Mouse (Mus musculus) heart, embryonic 10.5 days (tissue): ENCODE data around the gene Pou2f2. TPM values are rescaled to one million over a fixed set of nuclear protein-coding genes. Genes with fewer than 3 reads are reported as not detected.
A peak's percentile ranks its signal among the peaks of the same experiment; 100 is the strongest.

Experiments
- DNase-seq: peaks from one replicate; pipeline ENCODE4 v3.0.0-alpha.2; 2017; ENCODE audit warnings: low spot score
- H3K27ac ChIP-seq: fragments of 300-500 bp; sonication (generic); 2 replicates; pipeline ENCODE4 v1.5.1; 2016; ENCODE audit warnings: mild to moderate bottlenecking
- H3K27me3 ChIP-seq: fragments of 300-500 bp; sonication (generic); 2 replicates; pipeline ENCODE4 v1.6.1; 2016; ENCODE audit warnings: mild to moderate bottlenecking; ENCODE audit not compliant: poor library complexity, insufficient read depth, severe bottlenecking
- H3K36me3 ChIP-seq: fragments of 300-500 bp; sonication (generic); 2 replicates; pipeline ENCODE4 v1.6.1; 2016; ENCODE audit warnings: mild to moderate bottlenecking, moderate library complexity
- H3K4me1 ChIP-seq: fragments of 300-500 bp; sonication (generic); 2 replicates; pipeline ENCODE4 v1.6.1; 2016; ENCODE audit warnings: mild to moderate bottlenecking
- H3K4me3 ChIP-seq: fragments of 300-500 bp; sonication (generic); 2 replicates; pipeline ENCODE4 v1.5.1; 2016; ENCODE audit warnings: mild to moderate bottlenecking, moderate library complexity
- H3K9me3 ChIP-seq: fragments of 300-500 bp; sonication (generic); 2 replicates; pipeline ENCODE4 v1.6.1; 2016; ENCODE audit warnings: mild to moderate bottlenecking, moderate library complexity
- WGBS: fragments of 180-500 bp; shearing (Covaris S2); methylation state at CpG from one replicate; pipeline ENCODE4 v1.1.7; 2016; 5-methylcytosine and 5-hydroxymethylcytosine counted together
- polyA plus RNA-seq: library from polyadenylated mRNA; unstranded; fragments of >200 nt; fragmentation: Nextera tagmentation; extraction: Ambion mirVana; gene quantifications from 2 replicates; pipeline ENCODE4 v1.2.1, GENCODE M21; 2016

Gene Pou2f2
- polyA plus RNA-seq, 1 experiment from 2014 or later, result 0.73 TPM

- peaks cover 15% of the 10 kb centered on the region for H3K4me1 ChIP-seq
- H3K27ac ChIP-seq, result no peak overlapping the region
- no peaks in the 10 kb centered on the region for H3K9me3 ChIP-seq
- 81% methylated on average over 6 of the region's 6 CpGs for WGBS
- peaks cover 74% of the 10 kb centered on the region for H3K27me3 ChIP-seq
- H3K36me3 ChIP-seq, result no peaks in the 10 kb centered on the region
- no peak overlapping the region for H3K4me3 ChIP-seq
- DNase-seq, result no peak
These were observed 4.6 kb upstream of the Pou2f2 start for GRCm38 (mm10) chr7:25184091-25184490.

GRCm38 (mm10) chr7:25181814-25182213, 2.3 kb upstream of the Pou2f2 start:
- Histone ChIP-seq H3K27ac (no peak overlapping the region), H3K4me3 (peak overlapping the region; percentile 35), H3K4me1 (peaks cover 23% of the 10 kb centered on the region), H3K27me3 (peaks cover 97% of the 10 kb centered on the region), H3K36me3 (no peaks in the 10 kb centered on the region), H3K9me3 (no peaks in the 10 kb centered on the region)
- WGBS, result 7% methylated on average over 21 of the region's 21 CpGs
- no peak for DNase-seq

- H3K27me3 ChIP-seq, result peaks cover 100% of the 10 kb centered on the region
- 3% methylated on average over 15 of the region's 15 CpGs for WGBS
- H3K36me3 ChIP-seq, result no peaks in the 10 kb centered on the region
- peaks cover 23% of the 10 kb centered on the region for H3K4me1 ChIP-seq
- peak overlapping the region; percentile 35 for H3K4me3 ChIP-seq
- DNase-seq, result no peak
- no peaks in the 10 kb centered on the region for H3K9me3 ChIP-seq
- no peak overlapping the region for H3K27ac ChIP-seq
These were observed 1.8 kb upstream of the Pou2f2 start for GRCm38 (mm10) chr7:25181331-25181790.

- Histone ChIP-seq H3K9me3 (no peaks in the 10 kb centered on the region), H3K4me1 (peaks cover 23% of the 10 kb centered on the region), H3K4me3 (no peak overlapping the region), H3K27ac (no peak overlapping the region), H3K27me3 (peaks cover 100% of the 10 kb centered on the region), H3K36me3 (no peaks in the 10 kb centered on the region)
- no peak for DNase-seq
- 4% methylated on average over 6 of the region's 6 CpGs for WGBS
These were observed 986 bp upstream of the Pou2f2 start for GRCm38 (mm10) chr7:25180512-25180911.

- H3K4me1 ChIP-seq, result peaks cover 26% of the 10 kb centered on the region
- H3K4me3 ChIP-seq, result peak overlapping the region; percentile 60
- H3K27ac ChIP-seq, result no peak overlapping the region
- 1% methylated on average over 56 of the region's 56 CpGs for WGBS
- no peaks in the 10 kb centered on the region for H3K9me3 ChIP-seq
- DNase-seq, result no peak
- peaks cover 100% of the 10 kb centered on the region for H3K27me3 ChIP-seq
- H3K36me3 ChIP-seq, result no peaks in the 10 kb centered on the region
These were observed 530 bp downstream of the Pou2f2 start for GRCm38 (mm10) chr7:25178787-25179605.

GRCm38 (mm10) chr7:25178317-25178716, 1.2 kb downstream of the Pou2f2 start:
- peaks cover 100% of the 10 kb centered on the region for H3K27me3 ChIP-seq
- H3K4me3 ChIP-seq, result peak overlapping the region; percentile 60
- peaks cover 26% of the 10 kb centered on the region for H3K4me1 ChIP-seq
- no peaks in the 10 kb centered on the region for H3K36me3 ChIP-seq
- H3K9me3 ChIP-seq, result no peaks in the 10 kb centered on the region
- H3K27ac ChIP-seq, result no peak overlapping the region
- DNase-seq, result no peak
- 2% methylated on average over 15 of the region's 17 CpGs for WGBS

- no peak for DNase-seq
- Histone ChIP-seq H3K4me3 (no peak overlapping the region), H3K9me3 (no peaks in the 10 kb centered on the region), H3K4me1 (peaks cover 15% of the 10 kb centered on the region), H3K27me3 (peaks cover 98% of the 10 kb centered on the region), H3K27ac (no peak overlapping the region), H3K36me3 (no peaks in the 10 kb centered on the region)
- 64% methylated on average over 11 of the region's 11 CpGs for WGBS
These were observed 5.2 kb downstream of the Pou2f2 start for GRCm38 (mm10) chr7:25174343-25174742.

GRCm38 (mm10) chr7:25172669-25173068, 6.9 kb downstream of the Pou2f2 start:
- no peak overlapping the region for H3K4me3 ChIP-seq
- 51% methylated on average over 5 of the region's 5 CpGs for WGBS
- no peak for DNase-seq
- H3K36me3 ChIP-seq, result no peaks in the 10 kb centered on the region
- no peaks in the 10 kb centered on the region for H3K9me3 ChIP-seq
- peaks cover 91% of the 10 kb centered on the region for H3K27me3 ChIP-seq
- no peak overlapping the region for H3K27ac ChIP-seq
- peaks cover 7% of the 10 kb centered on the region; the same call in 1 of the 2 replicates for H3K4me1 ChIP-seq

GRCm38 (mm10) chr7:25170583-25170982, 8.9 kb downstream of the Pou2f2 start:
- no peaks in the 10 kb centered on the region for H3K36me3 ChIP-seq

GRCm38 (mm10) chr7:25166106-25166505, 13.4 kb downstream of the Pou2f2 start:
- H3K4me3 ChIP-seq, result no peak overlapping the region
- H3K27me3 ChIP-seq, result peaks cover 71% of the 10 kb centered on the region
- DNase-seq, result no peak
- H3K4me1 ChIP-seq, result no peaks in the 10 kb centered on the region
- H3K9me3 ChIP-seq, result no peaks in the 10 kb centered on the region
- no peak overlapping the region for H3K27ac ChIP-seq
- H3K36me3 ChIP-seq, result no peaks in the 10 kb centered on the region
- WGBS, result 79% methylated on average over 5 of the region's 5 CpGs

More at GRCm38 (mm10) chr7:25170583-25170982, 8.9 kb downstream of the Pou2f2 start:
- H3K27ac ChIP-seq, result no peak overlapping the region
- no peak for DNase-seq
- 27% methylated on average over 3 of the region's 3 CpGs for WGBS
- H3K4me3 ChIP-seq, result no peak overlapping the region
- H3K9me3 ChIP-seq, result no peaks in the 10 kb centered on the region
- H3K4me1 ChIP-seq, result peaks cover 7% of the 10 kb centered on the region; the same call in 1 of the 2 replicates
- H3K27me3 ChIP-seq, result peaks cover 79% of the 10 kb centered on the region

GRCm38 (mm10) chr7:25156158-25156648, 23.3 kb downstream of the Pou2f2 start:
- WGBS, result 13% methylated on average over 14 of the region's 14 CpGs
- Histone ChIP-seq H3K4me1 (peaks cover 49% of the 10 kb centered on the region), H3K27me3 (peaks cover 87% of the 10 kb centered on the region), H3K9me3 (no peaks in the 10 kb centered on the region), H3K36me3 (no peaks in the 10 kb centered on the region), H3K27ac (no peak overlapping the region; the same call in 1 of the 2 replicates), H3K4me3 (peak overlapping the region; percentile 38)
- no peak for DNase-seq

GRCm38 (mm10) chr7:25155469-25156157, 23.9 kb downstream of the Pou2f2 start:
- Histone ChIP-seq H3K27me3 (peaks cover 88% of the 10 kb centered on the region), H3K27ac (peak overlapping the region; percentile 42; the same call in 1 of the 2 replicates)
- DNase-seq, result peak; percentile 80

GRCm38 (mm10) chr7:25154648-25155047, 24.9 kb downstream of the Pou2f2 start:
- WGBS, result 68% methylated on average over 4 of the region's 4 CpGs
- H3K27ac ChIP-seq, result peak overlapping the region; percentile 42; the same call in 1 of the 2 replicates
- no peak for DNase-seq
- no peak overlapping the region for H3K4me3 ChIP-seq
- no peaks in the 10 kb centered on the region for H3K9me3 ChIP-seq
- peaks cover 92% of the 10 kb centered on the region for H3K27me3 ChIP-seq
- H3K36me3 ChIP-seq, result no peaks in the 10 kb centered on the region
- peaks cover 61% of the 10 kb centered on the region for H3K4me1 ChIP-seq

More at GRCm38 (mm10) chr7:25155469-25156157, 23.9 kb downstream of the Pou2f2 start:
- 9% methylated on average over 17 of the region's 17 CpGs for WGBS
- Histone ChIP-seq H3K9me3 (no peaks in the 10 kb centered on the region), H3K4me3 (peak overlapping the region; percentile 38), H3K4me1 (peaks cover 53% of the 10 kb centered on the region), H3K36me3 (no peaks in the 10 kb centered on the region)
